Comparison of ENCODE assay signal across 8 mouse cellular contexts in genomic region chr11:3129852-3130251, GRCm38 (mm10).
DNase-seq lines count a peak whose midpoint lies in the region; ATAC-seq and TF ChIP-seq lines count a peak whose summit lies in the region.
"Not testable (repeated sequence)": the region's sequence is repeated elsewhere in the genome, so short reads cannot be mapped to it uniquely, and the experiment has no call there.

No protein-coding gene starts in this region.

- H3K4me3 ChIP-seq in heart, embryonic 11.5 days (ENCODE audit: low read depth, low read length); limb, embryonic 10.5 days: not testable (repeated sequence)
- H3K4me3 ChIP-seq in stomach, postnatal 0 days (ENCODE audit: low read depth, low read length) = peak overlapping the region; percentile 19; the same call in 1 of the 2 replicates

- H3K36me3 ChIP-seq in heart, embryonic 11.5 days (ENCODE audit: control insufficient read depth, insufficient read depth, low read length); limb, embryonic 10.5 days; stomach, postnatal 0 days (ENCODE audit: control insufficient read depth, insufficient read depth, low read length): not testable (repeated sequence)

- not testable (repeated sequence) for TF ChIP-seq CTCF in stomach, postnatal 0 days (IDR thresholded peaks at IDR 0.05; ENCODE audit: low read depth)

- not testable (repeated sequence) for H3K9ac ChIP-seq in heart, embryonic 11.5 days (ENCODE audit: low read depth, low read length); stomach, postnatal 0 days (ENCODE audit: low read length)

- not testable (repeated sequence) for TF ChIP-seq EP300 in stomach, postnatal 0 days (optimal IDR thresholded peaks at IDR 0.05)

- peaks cover 12% of the 10 kb centered on the region for H3K9me3 ChIP-seq in heart, embryonic 11.5 days (replicated peaks; ENCODE audit: control insufficient read depth, low read length)
- peaks cover 16% of the 10 kb centered on the region for H3K9me3 ChIP-seq in limb, embryonic 10.5 days (replicated peaks)
- H3K9me3 ChIP-seq in stomach, postnatal 0 days (ENCODE audit: control insufficient read depth, low read length) = not testable (repeated sequence)

- 87% methylated on average over 7 of the region's 8 CpGs for WGBS in heart, embryonic 11.5 days (ENCODE audit: insufficient replicate concordance)
- WGBS in limb, embryonic 10.5 days = 95% methylated on average over 8 of the region's 8 CpGs
- WGBS in stomach, postnatal 0 days = 84% methylated on average over 5 of the region's 8 CpGs

- not testable (repeated sequence) for H3K4me1 ChIP-seq in heart, embryonic 11.5 days (ENCODE audit: control insufficient read depth, insufficient read depth, low read length); limb, embryonic 10.5 days; stomach, postnatal 0 days (replicated peaks; ENCODE audit: control insufficient read depth, insufficient read depth)

- H3K4me2 ChIP-seq in heart, embryonic 11.5 days; stomach, postnatal 0 days (replicated peaks; ENCODE audit: low read depth): not testable (repeated sequence)

- peak; percentile 67 for DNase-seq in B cell, adult 2 months
- peak; percentile 85 for DNase-seq in cerebellum, adult 11-12 months
- peak; percentile 87 to 88 for DNase-seq in frontal cortex, postnatal 10 days (ENCODE audit: low spot score in 2 of 2)
- DNase-seq in layer of hippocampus, adult 11-12 months (ENCODE audit: low spot score) = peak; percentile 90
- peak; percentile 40 for DNase-seq in limb, embryonic 10.5 days (ENCODE audit: low spot score)
- DNase-seq in natural killer cell, adult 2 months (ENCODE audit: low spot score in 2 of 2) = peak; percentile 56 to 68
- peak; percentile 43 for DNase-seq in stomach, postnatal 0 days (ENCODE audit: low spot score)

- H3K27me3 ChIP-seq in heart, embryonic 11.5 days (ENCODE audit: control insufficient read depth, insufficient read depth, low read length); limb, embryonic 10.5 days (ENCODE audit: low read depth, poor library complexity, severe bottlenecking); stomach, postnatal 0 days (ENCODE audit: control insufficient read depth, insufficient read depth, low read length): not testable (repeated sequence)

- H3K27ac ChIP-seq in heart, embryonic 11.5 days (ENCODE audit: low read depth, low read length); limb, embryonic 10.5 days; stomach, postnatal 0 days (replicated peaks): not testable (repeated sequence)

- ATAC-seq in heart, embryonic 11.5 days (replicated peaks; ENCODE audit: insufficient number of reproducible peaks, low FRiP score, low TSS enrichment) = peak; percentile 2; the same call in 1 of the 2 replicates
- ATAC-seq in stomach, postnatal 0 days (ENCODE audit: low FRiP score, low TSS enrichment) = not testable (repeated sequence)

Comparison
In these comparisons a context has a peak if more than half of its experiments do, and no peak if none do; other contexts are left out.
1. DNase-seq: peak in every context shown above with its lines; median percentile 90 in layer of hippocampus, adult 11-12 months; 88 in frontal cortex, postnatal 10 days; 85 in cerebellum, adult 11-12 months; 67 in B cell, adult 2 months; 62 in natural killer cell, adult 2 months; 43 in stomach, postnatal 0 days; 40 in limb, embryonic 10.5 days.